Mouse (Mus musculus): ENCODE measurements around the gene Flnb.

DNA sequence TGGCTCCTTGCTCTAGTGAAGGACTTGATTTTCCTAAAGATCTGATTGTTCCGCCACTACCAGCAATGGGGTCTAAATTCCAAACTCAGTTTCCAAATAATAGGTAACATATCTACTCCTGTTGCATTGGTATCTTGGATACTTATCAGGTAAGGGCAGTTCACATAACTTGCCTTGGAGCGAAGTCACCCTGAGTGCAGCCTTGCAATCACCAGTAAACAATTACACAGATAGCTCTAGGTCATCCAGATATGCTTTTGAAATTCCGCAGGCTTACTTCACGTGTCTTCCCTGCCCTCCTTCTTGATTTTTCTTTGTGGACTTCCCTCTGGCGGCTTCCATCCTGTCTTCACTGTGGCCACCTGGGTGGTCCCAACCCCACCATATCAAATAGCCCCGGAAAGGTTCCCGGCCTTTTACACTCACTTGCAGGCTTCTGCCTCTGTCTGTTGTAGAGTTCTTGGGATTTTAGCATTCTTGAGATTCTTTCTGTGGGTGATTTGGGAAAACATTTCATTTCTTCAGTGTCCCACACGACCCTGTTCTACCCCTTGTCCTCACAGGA is 22.3 kb downstream of the Flnb start:
- TF ChIP-seq GATA1 (IDR thresholded peaks at IDR 0.05; ENCODE audit: borderline replicate concordance, low read length) (no peak), FLI1 (IDR thresholded peaks at IDR 0.05; ENCODE audit: low read length) (no peak)

Measured in megakaryocyte, embryonic 14.5 days (primary cell).